In genomic region chr3:87974381-87974987, GRCm38 (mm10) we compare ENCODE assay signal across 8 mouse cellular contexts. TPM values are rescaled to one million over a fixed set of nuclear protein-coding genes. Genes with fewer than 3 reads are reported as not detected.
DNase-seq lines count a peak whose midpoint lies in the region; ATAC-seq and TF ChIP-seq lines count a peak whose summit lies in the region.

No protein-coding gene starts in this region.

- peak; percentile 97 for DNase-seq in brain, embryonic 14.5 days (ENCODE audit: low read depth)
- DNase-seq in lung, postnatal 36 days: peak; percentile 46
- no peak for DNase-seq in cerebellum, postnatal 4 days (ENCODE audit: low spot score in 2 of 2)

- H3K79me3 ChIP-seq in C2C12 (ENCODE audit: low read depth): peaks cover 48% of the 10 kb centered on the region

- H3K79me2 ChIP-seq in C2C12 (ENCODE audit: control insufficient read depth, insufficient read depth): peaks cover 57% of the 10 kb centered on the region

- H3ac ChIP-seq in C2C12 (ENCODE audit: control insufficient read depth, insufficient read length, low read depth): peak overlapping the region; percentile 85

- H3K27me3 ChIP-seq in C2C12 (ENCODE audit: control insufficient read depth, insufficient read depth, insufficient read length): no peaks in the 10 kb centered on the region
- peaks cover 20% of the 10 kb centered on the region; the same call in 1 of the 2 replicates for H3K27me3 ChIP-seq in heart, embryonic 13.5 days (replicated peaks)

- H3K4me2 ChIP-seq in heart, embryonic 13.5 days: peak overlapping the region; percentile 93

- H3K4me3 ChIP-seq in C2C12 (ENCODE audit: insufficient read depth, poor library complexity, severe bottlenecking): no peak overlapping the region
- peak overlapping the region; percentile 67 for H3K4me3 ChIP-seq in heart, embryonic 13.5 days

- H3K9me3 ChIP-seq in heart, embryonic 13.5 days: no peaks in the 10 kb centered on the region

- H3K9ac ChIP-seq in heart, embryonic 13.5 days: peak overlapping the region; percentile 91

- no peak for TF ChIP-seq POLR2A in brain, embryonic 14.5 days (IDR thresholded peaks at IDR 0.05; ENCODE audit: borderline replicate concordance, extremely low read depth, insufficient read depth, insufficient read length, poor library complexity, severe bottlenecking)

- ATAC-seq in heart, embryonic 13.5 days (ENCODE audit: extremely low read depth, insufficient number of reproducible peaks, low FRiP score, low TSS enrichment): no peak
- ATAC-seq in megakaryocyte-erythroid progenitor cell, adult 5-6 weeks (replicated peaks; ENCODE audit: low FRiP score, low TSS enrichment, poor library complexity, severe bottlenecking): no peak
- no peak for ATAC-seq in inflammation-experienced regulatory T-cells, adult 6 months
- ATAC-seq in erythroblast, adult 5-6 weeks (replicated peaks; ENCODE audit: low FRiP score, poor library complexity, severe bottlenecking): no peak

- H3K27ac ChIP-seq in heart, embryonic 13.5 days (replicated peaks): peak overlapping the region; percentile 37; the same call in 1 of the 2 replicates

- peaks cover 47% of the 10 kb centered on the region for H3K4me1 ChIP-seq in heart, embryonic 13.5 days

- peaks cover 61% of the 10 kb centered on the region for H3K36me3 ChIP-seq in C2C12 (ENCODE audit: control insufficient read depth, insufficient read depth)
- H3K36me3 ChIP-seq in heart, embryonic 13.5 days: peaks cover 30% of the 10 kb centered on the region

- 37% methylated on average over 12 of the region's 12 CpGs for WGBS in heart, embryonic 13.5 days

- TF ChIP-seq CTCF in C2C12 (IDR thresholded peaks at IDR 0.05; ENCODE audit: control insufficient read depth, insufficient read depth, insufficient read length): no peak
- no peak for TF ChIP-seq CTCF in brain, embryonic 14.5 days (IDR thresholded peaks at IDR 0.05; ENCODE audit: borderline replicate concordance, extremely low read depth, insufficient read depth, insufficient read length)

TF ChIP-seq in C2C12, 6 proteins besides CTCF, POLR2A, EP300 and RAD21:
- TF ChIP-seq USF1 (IDR thresholded peaks at IDR 0.05; ENCODE audit: low read depth) (no peak), MAX (IDR thresholded peaks at IDR 0.05) (no peak), CEBPB (IDR thresholded peaks at IDR 0.05; ENCODE audit: low read depth) (no peak), MYOG (IDR thresholded peaks at IDR 0.05; ENCODE audit: control insufficient read depth, extremely low read depth, insufficient read length) (no peak), FOSL1 (IDR thresholded peaks at IDR 0.05; ENCODE audit: insufficient read depth, low read length, poor library complexity, severe bottlenecking) (no peak), MYOD1 (IDR thresholded peaks at IDR 0.05; ENCODE audit: control insufficient read depth, insufficient read length, low read depth) (no peak)

RNA-seq across cellular contexts. Expression of gene Nes, which starts 3.6 kb away (rescaled TPM):
- polyA plus RNA-seq in C2C12 (2012; fragmentation: generic; extraction: Trizol): 158 TPM
- polyA plus RNA-seq in brain, embryonic 14.5 days (2012; rRNA removed): 29.1 and 44.3 TPM in 2 replicates
- 18.7 and 18.9 TPM in 2 replicates for polyA plus RNA-seq in heart, embryonic 13.5 days (2015; fragmentation: Nextera tagmentation; extraction: Ambion mirVana)
- not detected in 2 replicates for total RNA-seq in megakaryocyte-erythroid progenitor cell, adult 5-6 weeks (2014; fragmentation: Nextera tagmentation)
- 0.84 TPM in 1 of 2 replicates, not detected in the other for total RNA-seq in megakaryocyte-erythroid progenitor cell, adult 5-6 weeks (2017)
- polyA plus RNA-seq in inflammation-experienced regulatory T-cells, adult 6 months (2017; shearing (Covaris generic)): not detected
- not detected in 2 replicates for total RNA-seq in erythroblast, adult 5-6 weeks (2015; ENCODE audit: low replicate concordance)
- total RNA-seq in erythroblast, adult 5-6 weeks (2017; ENCODE audit: low replicate concordance): 0.42 TPM in 1 of 2 replicates, not detected in the other

RNA-seq across cellular contexts. Expression of gene Bcan, which starts 25.5 kb away (rescaled TPM):
- 0.15 TPM for polyA plus RNA-seq in C2C12 (2012; fragmentation: generic; extraction: Trizol)
- 56.8 and 62.0 TPM in 2 replicates for polyA plus RNA-seq in brain, embryonic 14.5 days (2012; rRNA removed)
- polyA plus RNA-seq in heart, embryonic 13.5 days (2015; fragmentation: Nextera tagmentation; extraction: Ambion mirVana): 0.07 TPM in 1 of 2 replicates, not detected in the other
- total RNA-seq in megakaryocyte-erythroid progenitor cell, adult 5-6 weeks (2014; fragmentation: Nextera tagmentation): not detected in 2 replicates
- not detected in 2 replicates for total RNA-seq in megakaryocyte-erythroid progenitor cell, adult 5-6 weeks (2017)
- polyA plus RNA-seq in inflammation-experienced regulatory T-cells, adult 6 months (2017; shearing (Covaris generic)): not detected
- total RNA-seq in erythroblast, adult 5-6 weeks (2015; ENCODE audit: low replicate concordance): not detected in 2 replicates
- total RNA-seq in erythroblast, adult 5-6 weeks (2017; ENCODE audit: low replicate concordance): not detected in 2 replicates

RNA-seq across cellular contexts. Expression of gene Crabp2, which starts 26.0 kb away (rescaled TPM):
- 14.4 TPM for polyA plus RNA-seq in C2C12 (2012; fragmentation: generic; extraction: Trizol)
- 20.0 and 33.4 TPM in 2 replicates for polyA plus RNA-seq in brain, embryonic 14.5 days (2012; rRNA removed)
- 6.2 and 8.4 TPM in 2 replicates for polyA plus RNA-seq in heart, embryonic 13.5 days (2015; fragmentation: Nextera tagmentation; extraction: Ambion mirVana)
- 2.8 TPM in 1 of 2 replicates, not detected in the other for total RNA-seq in megakaryocyte-erythroid progenitor cell, adult 5-6 weeks (2014; fragmentation: Nextera tagmentation)
- 1.2 TPM in 1 of 2 replicates, not detected in the other for total RNA-seq in megakaryocyte-erythroid progenitor cell, adult 5-6 weeks (2017)
- not detected for polyA plus RNA-seq in inflammation-experienced regulatory T-cells, adult 6 months (2017; shearing (Covaris generic))
- not detected in 2 replicates for total RNA-seq in erythroblast, adult 5-6 weeks (2015; ENCODE audit: low replicate concordance)
- total RNA-seq in erythroblast, adult 5-6 weeks (2017; ENCODE audit: low replicate concordance): not detected in 2 replicates

RNA-seq across cellular contexts. Expression of gene Rrnad1, which starts 44.0 kb away (rescaled TPM):
- 7.1 TPM for polyA plus RNA-seq in C2C12 (2012; fragmentation: generic; extraction: Trizol)
- 41.0 and 55.9 TPM in 2 replicates for polyA plus RNA-seq in brain, embryonic 14.5 days (2012; rRNA removed)
- 13.4 and 16.0 TPM in 2 replicates for polyA plus RNA-seq in heart, embryonic 13.5 days (2015; fragmentation: Nextera tagmentation; extraction: Ambion mirVana)
- total RNA-seq in megakaryocyte-erythroid progenitor cell, adult 5-6 weeks (2014; fragmentation: Nextera tagmentation): 26.9 and 34.3 TPM in 2 replicates
- 4.1 and 10.0 TPM in 2 replicates for total RNA-seq in megakaryocyte-erythroid progenitor cell, adult 5-6 weeks (2017)
- 10 to 100 TPM; 19.5 to 30.1 (median 28.6) TPM for polyA plus RNA-seq in inflammation-experienced regulatory T-cells, adult 6 months (2017; shearing (Covaris generic))
- 0.58 and 1.7 TPM in 2 replicates for total RNA-seq in erythroblast, adult 5-6 weeks (2015; ENCODE audit: low replicate concordance)
- 2.4 and 3.2 TPM in 2 replicates for total RNA-seq in erythroblast, adult 5-6 weeks (2017; ENCODE audit: low replicate concordance)

RNA-seq across cellular contexts. Expression of gene Isg20l2, which starts 44.4 kb away (rescaled TPM):
- 25.0 TPM for polyA plus RNA-seq in C2C12 (2012; fragmentation: generic; extraction: Trizol)
- 29.2 and 29.4 TPM in 2 replicates for polyA plus RNA-seq in brain, embryonic 14.5 days (2012; rRNA removed)
- polyA plus RNA-seq in heart, embryonic 13.5 days (2015; fragmentation: Nextera tagmentation; extraction: Ambion mirVana): 28.9 and 30.1 TPM in 2 replicates
- total RNA-seq in megakaryocyte-erythroid progenitor cell, adult 5-6 weeks (2014; fragmentation: Nextera tagmentation): 65.1 and 78.0 TPM in 2 replicates
- 60.4 and 61.7 TPM in 2 replicates for total RNA-seq in megakaryocyte-erythroid progenitor cell, adult 5-6 weeks (2017)
- polyA plus RNA-seq in inflammation-experienced regulatory T-cells, adult 6 months (2017; shearing (Covaris generic)): 10 to 100 TPM; 14.2 to 17.9 (median 16.4) TPM
- total RNA-seq in erythroblast, adult 5-6 weeks (2015; ENCODE audit: low replicate concordance): 8.6 and 10.7 TPM in 2 replicates
- total RNA-seq in erythroblast, adult 5-6 weeks (2017; ENCODE audit: low replicate concordance): 5.6 and 11.6 TPM in 2 replicates

Comparison
In these comparisons a context has a peak if more than half of its experiments do, and no peak if none do; other contexts are left out.
1. DNase-seq: peak in brain, embryonic 14.5 days (single experiment) and lung, postnatal 36 days (single experiment); none in cerebellum, postnatal 4 days (0 of 2).
2. RNA of gene Nes, which starts 3.6 kb away (polyA plus RNA-seq): 158 TPM in C2C12 (single experiment), 29.1 to 44.3 TPM in brain, embryonic 14.5 days and 18.7 to 18.9 TPM in heart, embryonic 13.5 days; not detected in inflammation-experienced regulatory T-cells, adult 6 months; every median in the first group is over 10 times any median in the second.
3. RNA of gene Bcan, which starts 25.5 kb away (polyA plus RNA-seq): 56.8 to 62.0 TPM in brain, embryonic 14.5 days; 0.15 TPM in C2C12 (single experiment), 0.07 TPM in heart, embryonic 13.5 days and not detected in inflammation-experienced regulatory T-cells, adult 6 months; every median in the first group is over 10 times any median in the second.